Mouse (Mus musculus) neural tube, embryonic 13.5 days (tissue): ENCODE measurements around the gene Soat1. TPM values are rescaled to one million over a fixed set of nuclear protein-coding genes. Genes with fewer than 3 reads are reported as not detected.

ENCODE experiments used
- ATAC-seq: fragments of 200-750 bp; cut with Nextera tagmentation; 2 replicates; pipeline ENCODE4 v1.8.0; 2017; ENCODE audit warnings: low read depth, mild to moderate bottlenecking, moderate TSS enrichment, moderate library complexity
- H3K27ac ChIP-seq: fragments of 300-500 bp; sonication (generic); replicated peaks from 2 replicates; pipeline ENCODE4 v1.5.1; 2015; ENCODE audit warnings: moderate library complexity, mild to moderate bottlenecking, inconsistent platforms
- H3K27me3 ChIP-seq: fragments of 300-500 bp; sonication (generic); 2 replicates; pipeline ENCODE4 v1.6.1; 2015; ENCODE audit warnings: mild to moderate bottlenecking, inconsistent platforms
- H3K36me3 ChIP-seq: fragments of 300-500 bp; sonication (generic); 2 replicates; pipeline ENCODE4 v1.6.1; 2015; ENCODE audit warnings: mild to moderate bottlenecking, inconsistent platforms
- H3K4me1 ChIP-seq: fragments of 300-500 bp; sonication (generic); replicated peaks from 2 replicates; pipeline ENCODE4 v1.6.1; 2015; ENCODE audit warnings: inconsistent platforms
- H3K4me2 ChIP-seq: fragments of 300-500 bp; sonication (generic); 2 replicates; pipeline ENCODE4 v1.6.1; 2015; ENCODE audit warnings: inconsistent platforms, mild to moderate bottlenecking, moderate library complexity
- H3K4me3 ChIP-seq: fragments of 300-500 bp; sonication (generic); 2 replicates; pipeline ENCODE4 v1.5.1; 2015; ENCODE audit warnings: mild to moderate bottlenecking, inconsistent platforms
- H3K9ac ChIP-seq: fragments of 300-500 bp; sonication (generic); 2 replicates; pipeline ENCODE4 v1.6.1; 2015; ENCODE audit warnings: moderate library complexity, mild to moderate bottlenecking, inconsistent platforms
- H3K9me3 ChIP-seq: fragments of 300-500 bp; sonication (generic); 2 replicates; pipeline ENCODE4 v1.6.1; 2016; ENCODE audit warnings: inconsistent platforms
- WGBS: fragments of 180-500 bp; shearing (Covaris S2); methylation state at CpG from one replicate; pipeline ENCODE4 v1.1.7; 2015; 5-methylcytosine and 5-hydroxymethylcytosine counted together
- polyA plus RNA-seq: library from polyadenylated mRNA; unstranded; fragments of >200 nt; fragmentation: Nextera tagmentation; extraction: Ambion mirVana; gene quantifications from 2 replicates; pipeline ENCODE4 v1.2.1, GENCODE M21; 2015

The Soat1 gene
- polyA plus RNA-seq, 1 experiment from 2014 or later = 10.3 TPM

GRCm38 (mm10) chr1:156442776-156443175 is 31.4 kb downstream of the Soat1 start:
- H3K9me3 ChIP-seq = no peaks in the 10 kb centered on the region
- H3K36me3 ChIP-seq = peaks cover 32% of the 10 kb centered on the region; the same call in 1 of the 2 replicates
- H3K27ac ChIP-seq = no peak overlapping the region
- no peak overlapping the region for H3K9ac ChIP-seq
- H3K27me3 ChIP-seq = no peaks in the 10 kb centered on the region
- no peak for ATAC-seq
- no peak overlapping the region for H3K4me3 ChIP-seq
- H3K4me2 ChIP-seq = no peak overlapping the region
- 86% methylated on average over 6 of the region's 6 CpGs for WGBS
- no peaks in the 10 kb centered on the region for H3K4me1 ChIP-seq

GRCm38 (mm10) chr1:156442266-156442665 is 31.9 kb downstream of the Soat1 start:
- Histone ChIP-seq H3K4me1 (no peaks in the 10 kb centered on the region), H3K9ac (no peak overlapping the region), H3K9me3 (no peaks in the 10 kb centered on the region), H3K27me3 (no peaks in the 10 kb centered on the region), H3K27ac (no peak overlapping the region), H3K4me3 (no peak overlapping the region), H3K36me3 (peaks cover 36% of the 10 kb centered on the region), H3K4me2 (no peak overlapping the region)
- no peak for ATAC-seq
- WGBS = 96% methylated on average over 12 of the region's 12 CpGs

GRCm38 (mm10) chr1:156437726-156438125 is 36.4 kb downstream of the Soat1 start:
- Histone ChIP-seq H3K9me3 (no peaks in the 10 kb centered on the region), H3K9ac (no peak overlapping the region), H3K27me3 (no peaks in the 10 kb centered on the region), H3K36me3 (peaks cover 55% of the 10 kb centered on the region), H3K27ac (no peak overlapping the region), H3K4me2 (no peak overlapping the region), H3K4me1 (no peaks in the 10 kb centered on the region), H3K4me3 (no peak overlapping the region)
- 90% methylated on average over 5 of the region's 5 CpGs for WGBS
- no peak for ATAC-seq

GRCm38 (mm10) chr1:156437016-156437708 is 37.0 kb downstream of the Soat1 start:
- no peaks in the 10 kb centered on the region for H3K4me1 ChIP-seq
- no peak overlapping the region for H3K4me3 ChIP-seq
- H3K27me3 ChIP-seq = no peaks in the 10 kb centered on the region
- no peak overlapping the region for H3K9ac ChIP-seq
- no peak overlapping the region for H3K27ac ChIP-seq
- no peak overlapping the region for H3K4me2 ChIP-seq
- peaks cover 60% of the 10 kb centered on the region for H3K36me3 ChIP-seq
- 96% methylated on average over 8 of the region's 8 CpGs for WGBS
- H3K9me3 ChIP-seq = no peaks in the 10 kb centered on the region
- no peak for ATAC-seq

GRCm38 (mm10) chr1:156433497-156433896 is 40.6 kb downstream of the Soat1 start:
- H3K4me1 ChIP-seq = no peaks in the 10 kb centered on the region
- no peak overlapping the region for H3K4me3 ChIP-seq
- H3K9me3 ChIP-seq = no peaks in the 10 kb centered on the region
- ATAC-seq = no peak
- H3K9ac ChIP-seq = no peak overlapping the region
- H3K4me2 ChIP-seq = no peak overlapping the region
- 87% methylated on average over 3 of the region's 3 CpGs for WGBS
- peaks cover 44% of the 10 kb centered on the region for H3K36me3 ChIP-seq
- no peak overlapping the region for H3K27ac ChIP-seq
- no peaks in the 10 kb centered on the region for H3K27me3 ChIP-seq

- 82% methylated on average over 10 of the region's 10 CpGs for WGBS
- no peaks in the 10 kb centered on the region for H3K27me3 ChIP-seq
- H3K4me3 ChIP-seq = no peak overlapping the region
- H3K4me2 ChIP-seq = no peak overlapping the region
- peaks cover 39% of the 10 kb centered on the region for H3K36me3 ChIP-seq
- no peak overlapping the region for H3K27ac ChIP-seq
- ATAC-seq = no peak
- H3K9me3 ChIP-seq = no peaks in the 10 kb centered on the region
- no peaks in the 10 kb centered on the region for H3K4me1 ChIP-seq
- no peak overlapping the region for H3K9ac ChIP-seq
These were observed 41.6 kb downstream of the Soat1 start for GRCm38 (mm10) chr1:156432498-156432897.

GRCm38 (mm10) chr1:156428434-156428833 is 45.7 kb downstream of the Soat1 start:
- Histone ChIP-seq H3K27me3 (no peaks in the 10 kb centered on the region), H3K27ac (no peak overlapping the region), H3K9ac (no peak overlapping the region), H3K4me3 (no peak overlapping the region), H3K4me1 (no peaks in the 10 kb centered on the region), H3K9me3 (no peaks in the 10 kb centered on the region), H3K36me3 (peaks cover 19% of the 10 kb centered on the region; the same call in 1 of the 2 replicates), H3K4me2 (no peak overlapping the region)
- no peak for ATAC-seq
- WGBS = 90% methylated on average over 6 of the region's 6 CpGs

GRCm38 (mm10) chr1:156425746-156426145 is 48.4 kb downstream of the Soat1 start:
- no peak for ATAC-seq
- WGBS = 95% methylated on average over 4 of the region's 4 CpGs

GRCm38 (mm10) chr1:156424054-156424453 is 50.1 kb downstream of the Soat1 start:
- WGBS = 88% methylated on average over 3 of the region's 3 CpGs
- Histone ChIP-seq H3K27me3 (no peaks in the 10 kb centered on the region), H3K9me3 (no peaks in the 10 kb centered on the region), H3K9ac (no peak overlapping the region), H3K4me1 (peaks cover 5% of the 10 kb centered on the region; the same call in 1 of the 2 replicates), H3K36me3 (no peaks in the 10 kb centered on the region), H3K4me2 (no peak overlapping the region), H3K4me3 (no peak overlapping the region), H3K27ac (no peak overlapping the region)
- no peak for ATAC-seq

More at GRCm38 (mm10) chr1:156425746-156426145, 48.4 kb downstream of the Soat1 start:
- Histone ChIP-seq H3K9ac (no peak overlapping the region), H3K27ac (no peak overlapping the region), H3K36me3 (peaks cover 2% of the 10 kb centered on the region; the same call in 1 of the 2 replicates), H3K4me3 (no peak overlapping the region), H3K27me3 (no peaks in the 10 kb centered on the region), H3K4me2 (no peak overlapping the region), H3K9me3 (no peaks in the 10 kb centered on the region), H3K4me1 (peaks cover 5% of the 10 kb centered on the region; the same call in 1 of the 2 replicates)

GRCm38 (mm10) chr1:156423493-156423892 is 50.6 kb downstream of the Soat1 start:
- no peaks in the 10 kb centered on the region for H3K27me3 ChIP-seq

GRCm38 (mm10) chr1:156422856-156423255 is 51.3 kb downstream of the Soat1 start:
- no peaks in the 10 kb centered on the region for H3K27me3 ChIP-seq
- no peaks in the 10 kb centered on the region for H3K36me3 ChIP-seq
- H3K4me1 ChIP-seq = peaks cover 5% of the 10 kb centered on the region; the same call in 1 of the 2 replicates
- no peak overlapping the region for H3K4me2 ChIP-seq
- no peak overlapping the region for H3K4me3 ChIP-seq
- H3K9me3 ChIP-seq = no peaks in the 10 kb centered on the region
- 79% methylated on average over 6 of the region's 6 CpGs for WGBS
- no peak for ATAC-seq
- H3K9ac ChIP-seq = no peak overlapping the region
- H3K27ac ChIP-seq = no peak overlapping the region

More at GRCm38 (mm10) chr1:156423493-156423892, 50.6 kb downstream of the Soat1 start:
- no peak overlapping the region for H3K27ac ChIP-seq
- peaks cover 5% of the 10 kb centered on the region; the same call in 1 of the 2 replicates for H3K4me1 ChIP-seq
- ATAC-seq = no peak
- no peak overlapping the region for H3K9ac ChIP-seq
- H3K9me3 ChIP-seq = no peaks in the 10 kb centered on the region
- no peak overlapping the region for H3K4me3 ChIP-seq
- 91% methylated on average over 6 of the region's 6 CpGs for WGBS
- no peaks in the 10 kb centered on the region for H3K36me3 ChIP-seq
- H3K4me2 ChIP-seq = no peak overlapping the region

GRCm38 (mm10) chr1:156420671-156421297 is 53.3 kb downstream of the Soat1 start, which contains the start of gene Axdnd1:
Gene Axdnd1 (minus strand): TSS chr1:156421159.
- peaks cover 5% of the 10 kb centered on the region; the same call in 1 of the 2 replicates for H3K4me1 ChIP-seq
- ATAC-seq = peak; percentile 97
- WGBS = under 1% methylated on average over 44 of the region's 44 CpGs
- peak within 1 kb of the TSS; percentile 34; the same call in 1 of the 2 replicates for H3K27ac ChIP-seq
- H3K36me3 ChIP-seq = no peaks in the 10 kb centered on the region
- peak within 1 kb of the TSS; percentile 71 for H3K4me2 ChIP-seq
- H3K27me3 ChIP-seq = no peaks in the 10 kb centered on the region
- no peaks in the 10 kb centered on the region for H3K9me3 ChIP-seq
- H3K4me3 ChIP-seq = peak within 1 kb of the TSS; percentile 55
- peak within 1 kb of the TSS; percentile 56 for H3K9ac ChIP-seq
